Mouse (Mus musculus) ES-E14 (cell line): ENCODE results near the gene Nvl. TPM values are rescaled to one million over a fixed set of nuclear protein-coding genes. Genes with fewer than 3 reads are reported as not detected.
A peak's percentile ranks its signal among the peaks of the same experiment; 100 is the strongest.

Source experiments
- DNase-seq: peaks from one replicate; pipeline ENCODE4 v3.0.0-alpha.2; 2013; ENCODE audit warnings: low read depth, low spot score
- H3K27ac ChIP-seq: 2 replicates; pipeline ENCODE4 v1.5.1; 2012; ENCODE audit warnings: low read depth, mild to moderate bottlenecking, low read length, moderate library complexity, mixed read lengths; ENCODE audit not compliant: poor library complexity, insufficient read depth, severe bottlenecking
- H3K36me3 ChIP-seq: 2 replicates; pipeline ENCODE4 v1.6.1; 2012; ENCODE audit warnings: mild to moderate bottlenecking, low read length, moderate library complexity, mixed read lengths; ENCODE audit not compliant: control insufficient read depth, poor library complexity, insufficient read depth, severe bottlenecking
- H3K4me1 ChIP-seq, 2 experiments: fragments of 150-350 bp in 1 of 2; sonication (generic) in 1 of 2; 2 replicates each; pipeline ENCODE4 v1.6.1; 2012; ENCODE audit warnings: low read length in 2 of 2, mild to moderate bottlenecking in 1 of 2, mixed read lengths in 1 of 2; ENCODE audit not compliant: control insufficient read depth in 2 of 2, insufficient read depth in 2 of 2, poor library complexity in 1 of 2
- H3K4me3 ChIP-seq, 2 experiments: fragments of 150-350 bp in 1 of 2; sonication (generic) in 1 of 2; 2 replicates each; pipeline ENCODE4 v1.5.1; 2012; ENCODE audit warnings: low read length in 2 of 2, low read depth in 1 of 2, mild to moderate bottlenecking in 1 of 2, mixed read lengths in 1 of 2; ENCODE audit not compliant: insufficient read depth in 1 of 2, poor library complexity in 1 of 2, severe bottlenecking in 1 of 2
- H3K9ac ChIP-seq: 2 replicates; pipeline ENCODE4 v1.6.1; 2012; ENCODE audit warnings: low read depth, mild to moderate bottlenecking, low read length, mixed read lengths; ENCODE audit not compliant: poor library complexity, insufficient read depth, severe bottlenecking
- H3K9me3 ChIP-seq: fragments of 150-350 bp; sonication (generic); 2 replicates; pipeline ENCODE4 v1.6.1; 2012; ENCODE audit warnings: low read depth, mild to moderate bottlenecking, low read length; ENCODE audit not compliant: control insufficient read depth, insufficient read depth
- CHD2 ChIP-seq: IDR thresholded peaks from 2 replicates; pipeline ENCODE4 v1.6.1; 2014; ENCODE audit warnings: mild to moderate bottlenecking, low read depth, low read length, inconsistent platforms
- HCFC1 ChIP-seq: IDR thresholded peaks from 2 replicates; pipeline ENCODE4 v1.6.1; 2012; ENCODE audit warnings: low read length, inconsistent platforms, borderline replicate concordance; ENCODE audit not compliant: insufficient read depth
- MAFK ChIP-seq: IDR thresholded peaks from 2 replicates; pipeline ENCODE4 v1.6.1; 2014; ENCODE audit warnings: mild to moderate bottlenecking, low read depth, low read length, inconsistent platforms; ENCODE audit not compliant: insufficient read depth
- ZC3H11A ChIP-seq: IDR thresholded peaks from 2 replicates; pipeline ENCODE4 v1.6.1; 2012; ENCODE audit warnings: low read depth, mild to moderate bottlenecking, inconsistent platforms, low read length, borderline replicate concordance
- ZNF384 ChIP-seq: IDR thresholded peaks from 2 replicates; pipeline ENCODE4 v1.6.1; 2012; ENCODE audit warnings: low read depth, low read length, inconsistent platforms
- in situ Hi-C, 2 experiments: fragments of 600-800 bp; cut with MboI; formaldehyde crosslinking; loops; one replicate each; pipeline ENCODE4 v1.15.1; 2025; ENCODE audit warnings: low sequenced_read_pairs in 2 of 2, inconsistent platforms in 1 of 2; ENCODE audit not compliant: unreplicated experiment in 2 of 2
- total RNA-seq: library from RNA; depleted of rRNA; stranded (reverse); fragments of 300-350 nt; gene quantifications from 2 replicates; pipeline ENCODE4 v1.2.3, GENCODE M21; 2012; rRNA removed

The Nvl gene
- total RNA-seq, 1 experiment, result 44.5 TPM

DNA sequence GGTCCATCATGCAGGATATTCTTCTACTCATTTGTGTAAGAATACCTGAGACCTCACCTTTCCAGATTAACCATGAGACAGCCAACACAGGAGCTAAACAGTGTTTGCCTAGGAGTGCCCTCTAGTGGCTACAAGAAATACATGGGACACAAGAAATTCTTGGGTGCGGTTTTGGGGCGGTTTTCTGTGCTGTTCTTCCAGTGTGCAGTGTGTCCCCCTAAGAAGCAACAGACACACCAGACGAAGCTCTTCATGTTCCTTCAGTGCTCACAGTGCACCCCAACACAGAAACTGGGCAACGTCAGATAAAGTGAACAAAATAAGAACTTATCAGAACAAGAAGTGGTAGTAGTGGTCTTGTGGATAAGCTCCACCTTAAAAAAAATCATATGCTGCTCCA is 104.4 kb downstream of the Nvl start:
- H3K27ac ChIP-seq, result no peak overlapping the region
- no peaks in the 10 kb centered on the region for H3K36me3 ChIP-seq
- H3K4me3 ChIP-seq, result no peak overlapping the region
- no peak overlapping the region for H3K9ac ChIP-seq
- no peak for TF ChIP-seq ZC3H11A
- in situ Hi-C loops, result no loop called here
- DNase-seq, result peak; percentile 51
- no peaks in the 10 kb centered on the region for H3K9me3 ChIP-seq
- peaks cover 0 to 3% of the 10 kb centered on the region in 2 experiments; a peak in 1 of 4 replicates for H3K4me1 ChIP-seq

DNA sequence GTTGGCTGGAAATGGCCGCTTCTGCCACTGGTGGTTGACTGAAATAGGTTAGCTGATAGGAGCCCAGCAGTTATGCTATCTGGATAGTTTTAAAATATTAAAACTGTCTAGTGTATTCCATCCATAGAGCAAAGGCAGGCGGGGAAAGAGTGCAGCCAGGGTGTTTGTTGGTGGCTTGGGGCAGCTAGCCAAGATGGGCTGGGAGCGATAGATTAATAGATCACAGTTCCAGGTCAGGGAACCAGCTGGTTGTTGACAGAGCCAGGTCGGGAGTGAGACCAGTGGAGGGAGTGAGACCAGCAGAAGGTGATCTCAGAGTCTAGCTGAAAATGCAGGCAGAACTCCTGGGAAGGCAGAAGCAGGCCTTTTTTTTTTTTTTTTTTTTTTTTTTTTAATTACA is 106.4 kb downstream of the Nvl start:
- H3K4me1 ChIP-seq, result peaks cover 0 to 3% of the 10 kb centered on the region in 2 experiments; a peak in 1 of 4 replicates
- no peak overlapping the region for H3K9ac ChIP-seq
- no peaks in the 10 kb centered on the region for H3K36me3 ChIP-seq
- no peak overlapping the region for H3K27ac ChIP-seq
- no peak overlapping the region for H3K4me3 ChIP-seq
- no peak for DNase-seq
- TF ChIP-seq HCFC1 (no peak), ZNF384 (no peak), MAFK (no peak), ZC3H11A (no peak), CHD2 (no peak)
- in situ Hi-C loops, result no loop called here
- H3K9me3 ChIP-seq, result no peaks in the 10 kb centered on the region

Other genes with a start within 250 kb of the Nvl start
- 122 and 151 TPM in 2 replicates for gene Pycr2, start 239.9 kb downstream of the Nvl start, total RNA-seq
- gene Lefty1, start 209.2 kb downstream of the Nvl start, total RNA-seq, result 281 and 714 TPM in 2 replicates
- gene Tmem63a, start 201.9 kb downstream of the Nvl start, total RNA-seq, result 14.7 and 30.5 TPM in 2 replicates
- gene Ephx1, start 123.3 kb downstream of the Nvl start, total RNA-seq, result 12.5 and 35.9 TPM in 2 replicates
- not detected in 2 replicates for gene 9130409I23Rik, start 93.0 kb downstream of the Nvl start, total RNA-seq
- 96.2 and 101 TPM in 2 replicates for gene Cnih4, start 489 bp upstream of the Nvl start, total RNA-seq
- gene Wdr26, start 67.8 kb upstream of the Nvl start, total RNA-seq, result 59.9 and 62.9 TPM in 2 replicates
- gene Cnih3, start 208.4 kb upstream of the Nvl start, total RNA-seq, result 0.22 and 0.37 TPM in 2 replicates